Mouse (Mus musculus) cerebellum, postnatal 4 days (tissue): ENCODE results near the gene Fam227b.

Source experiments
- DNase-seq, 2 experiments: peaks; one replicate each; pipeline ENCODE4 v3.0.0; 2022; ENCODE audit warnings: low spot score in 2 of 2, mixed read lengths in 1 of 2

Gene Fam227b

DNA sequence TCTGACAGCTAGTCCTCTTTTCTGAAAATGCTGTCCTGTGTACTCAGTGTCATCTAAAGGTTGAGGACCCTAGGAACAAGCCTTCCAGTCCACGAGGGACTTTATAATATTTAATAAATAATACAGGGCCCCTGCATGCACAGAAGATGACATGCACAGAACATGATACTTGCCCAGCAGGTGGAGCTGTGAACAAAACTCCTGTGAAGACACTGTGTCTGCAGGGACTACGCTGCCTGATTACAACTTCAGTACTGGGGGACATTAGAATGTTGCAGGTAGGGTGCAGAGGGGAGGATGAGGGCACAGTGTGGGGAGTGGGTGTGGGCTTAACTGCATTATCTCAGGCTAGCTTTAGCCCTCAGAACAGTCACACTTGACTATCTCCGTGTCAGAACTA, 145.7 kb downstream of the Fam227b start:
- peak in 1 of 2 experiments; percentile 50 for DNase-seq

DNA sequence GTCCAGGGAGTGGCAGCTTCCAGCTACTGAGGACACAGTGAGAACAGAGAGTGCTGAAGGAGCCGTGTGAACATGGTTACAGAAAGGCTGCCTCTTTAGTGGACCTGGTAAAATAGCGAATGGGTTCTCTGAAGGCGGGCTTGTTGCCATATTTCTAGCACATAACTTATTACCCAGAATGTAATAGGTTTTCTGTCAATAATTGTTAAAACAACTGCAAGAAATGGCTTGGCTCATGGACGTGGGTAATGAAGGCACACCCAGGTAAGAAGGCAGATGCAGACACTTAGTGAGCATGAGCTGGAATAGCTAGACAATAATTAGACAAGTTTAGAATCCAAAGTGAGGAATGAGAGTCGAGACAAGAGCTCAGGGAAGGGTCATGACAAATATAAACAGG, 149.5 kb downstream of the Fam227b start:
- DNase-seq = no peak

DNA sequence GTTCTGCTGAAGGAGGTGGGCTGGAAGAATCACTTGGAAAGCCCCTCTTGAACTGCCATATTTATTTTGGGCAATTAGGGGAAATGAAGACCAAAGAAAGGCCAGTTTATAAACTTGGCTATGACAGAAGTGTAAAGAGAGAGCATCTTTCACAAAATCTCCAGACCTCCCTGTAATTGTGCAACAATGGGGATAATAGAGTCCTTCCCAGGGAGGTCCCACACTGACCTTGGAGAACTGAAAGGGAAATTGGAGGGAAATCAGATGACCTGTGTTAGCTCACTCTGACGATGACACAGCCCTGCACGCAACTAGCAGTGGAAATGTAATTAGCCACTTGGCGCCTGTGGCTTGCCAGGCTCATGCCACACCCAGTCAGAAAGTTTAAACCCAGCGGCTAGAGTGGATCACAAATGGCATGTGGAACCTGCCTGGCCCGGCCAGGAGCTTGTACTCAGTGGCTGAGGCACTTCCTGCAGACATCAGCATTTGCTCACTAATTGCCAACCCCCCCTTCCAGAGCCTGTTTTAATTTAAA, 175.9 kb downstream of the Fam227b start:
- DNase-seq = no peak

DNA sequence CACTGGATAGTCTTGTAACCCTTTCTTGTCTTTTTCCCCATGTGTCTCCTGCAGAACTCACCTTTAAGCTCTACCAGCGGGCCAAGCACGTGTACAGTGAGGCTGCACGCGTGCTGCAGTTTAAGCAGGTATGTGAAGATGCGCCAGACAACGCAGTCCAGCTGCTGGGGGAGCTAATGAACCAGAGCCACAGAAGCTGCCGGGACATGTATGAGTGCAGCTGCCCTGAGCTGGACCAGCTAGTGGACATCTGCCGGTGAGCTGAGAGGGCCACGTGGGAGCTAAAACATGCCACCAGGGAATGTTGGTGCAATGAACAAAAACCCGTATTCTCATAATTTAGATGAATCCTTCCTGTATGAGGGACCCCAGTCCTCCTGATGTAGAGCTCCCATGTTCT, 176.6 kb downstream of the Fam227b start:
- no peak for DNase-seq

DNA sequence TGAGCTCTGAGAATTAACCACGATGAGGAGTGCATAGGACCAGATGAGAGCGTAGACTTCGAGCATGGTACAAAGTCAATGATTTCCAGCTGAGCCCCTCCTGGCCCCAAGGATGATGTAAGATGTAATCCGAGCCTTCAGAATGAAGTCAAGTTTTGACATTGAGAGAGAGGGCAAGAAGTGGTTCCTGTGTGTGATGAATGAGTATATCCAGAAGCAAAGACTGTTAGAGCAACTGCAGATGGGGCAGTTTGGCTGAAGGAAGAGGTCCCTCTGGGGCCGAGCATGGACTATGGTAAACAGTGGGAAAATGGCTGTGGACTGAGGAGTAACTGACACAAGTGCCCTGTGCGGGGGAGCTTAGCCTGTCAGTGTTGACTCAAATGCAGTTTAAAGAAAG, 178.6 kb downstream of the Fam227b start:
- no peak for DNase-seq

DNA sequence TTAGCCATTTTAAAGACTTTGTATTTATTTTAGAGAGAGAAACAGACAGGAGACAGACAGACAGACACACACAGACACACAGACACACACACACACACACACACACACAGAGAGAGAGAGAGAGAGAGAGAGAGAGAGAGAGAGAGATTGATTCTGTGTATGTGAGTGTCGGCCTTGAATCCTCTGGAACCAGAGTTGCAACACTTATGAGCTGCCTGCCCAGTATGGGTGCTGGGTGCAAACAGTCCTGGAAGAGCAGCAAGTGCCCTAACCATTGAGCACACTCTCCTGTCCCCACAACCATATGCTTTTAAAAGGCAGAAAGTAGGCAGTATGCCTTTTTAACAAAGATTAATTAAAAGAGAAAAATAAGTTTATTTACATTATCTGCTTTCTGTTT, 183.0 kb downstream of the Fam227b start:
- no peak for DNase-seq

DNA sequence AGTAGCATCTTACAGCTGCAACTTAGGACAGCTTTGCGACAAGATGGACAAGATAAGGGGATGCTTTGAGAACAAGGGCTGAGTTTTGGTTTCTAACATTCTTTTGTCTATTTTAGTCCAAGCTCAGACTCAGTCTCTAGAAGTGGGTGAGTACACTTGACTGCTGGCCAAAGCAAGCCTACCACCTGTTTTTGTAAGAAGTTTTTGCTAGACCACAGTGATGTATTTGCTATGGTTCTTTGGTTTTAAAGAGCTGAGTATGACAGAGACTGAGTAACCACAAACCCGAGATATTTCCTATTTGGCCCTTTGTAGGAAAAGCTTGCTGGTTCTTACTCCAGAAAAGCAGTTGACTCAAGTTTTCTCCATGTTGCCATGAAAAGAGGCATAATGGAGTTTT, 203.6 kb downstream of the Fam227b start:
- DNase-seq = no peak

DNA sequence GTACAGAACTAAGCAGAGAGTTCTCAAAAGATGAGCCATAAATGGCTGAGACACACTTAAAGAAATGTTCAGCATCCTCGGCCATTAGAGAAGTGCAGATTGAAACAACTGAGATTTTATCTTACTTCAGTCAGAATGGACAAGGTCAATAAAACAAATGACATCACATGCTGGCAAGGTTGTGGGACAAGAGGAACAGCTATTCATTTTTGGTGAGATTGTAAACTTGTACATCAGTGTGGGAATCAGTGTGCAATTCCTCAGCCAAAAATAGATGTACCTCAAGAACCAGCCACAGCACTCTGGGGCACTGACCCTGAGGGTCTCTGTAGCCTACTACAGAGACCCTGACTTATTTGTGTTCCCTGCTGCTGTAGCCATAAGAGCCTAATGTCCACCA, 208.5 kb downstream of the Fam227b start:
- no peak for DNase-seq

DNA sequence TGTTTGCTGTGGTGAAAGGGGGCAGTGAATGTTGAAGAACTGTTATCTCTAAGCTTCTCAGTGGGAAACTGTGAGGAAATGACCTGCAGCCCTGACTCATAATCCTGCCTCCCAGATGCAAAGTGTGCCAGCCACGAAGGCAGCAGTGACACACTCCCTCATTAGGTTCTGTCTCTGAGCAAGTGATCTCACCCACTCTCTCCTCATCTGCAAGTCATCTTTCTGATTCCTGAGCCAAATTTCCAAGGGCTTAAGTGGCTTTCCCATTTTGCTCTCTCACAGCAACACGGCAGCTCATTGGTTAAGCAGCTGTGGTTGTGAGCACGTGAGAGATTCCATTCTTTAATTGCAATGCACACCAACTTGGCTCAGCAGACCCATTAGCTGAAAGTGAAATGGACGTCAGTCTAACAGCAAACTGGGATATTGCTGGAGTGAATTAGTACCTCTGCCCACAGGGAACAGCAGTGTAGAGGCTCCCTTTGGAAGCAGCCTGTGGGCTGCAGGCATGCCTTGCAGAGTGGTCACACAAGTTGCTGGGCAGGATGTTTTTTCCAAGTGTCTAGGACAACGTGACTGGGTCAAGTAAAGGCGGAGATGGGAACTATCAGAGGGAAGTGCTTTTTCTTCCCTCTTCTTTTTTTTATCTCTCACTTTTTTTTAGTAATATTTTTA, 210.6 kb downstream of the Fam227b start:
- DNase-seq = no peak

DNA sequence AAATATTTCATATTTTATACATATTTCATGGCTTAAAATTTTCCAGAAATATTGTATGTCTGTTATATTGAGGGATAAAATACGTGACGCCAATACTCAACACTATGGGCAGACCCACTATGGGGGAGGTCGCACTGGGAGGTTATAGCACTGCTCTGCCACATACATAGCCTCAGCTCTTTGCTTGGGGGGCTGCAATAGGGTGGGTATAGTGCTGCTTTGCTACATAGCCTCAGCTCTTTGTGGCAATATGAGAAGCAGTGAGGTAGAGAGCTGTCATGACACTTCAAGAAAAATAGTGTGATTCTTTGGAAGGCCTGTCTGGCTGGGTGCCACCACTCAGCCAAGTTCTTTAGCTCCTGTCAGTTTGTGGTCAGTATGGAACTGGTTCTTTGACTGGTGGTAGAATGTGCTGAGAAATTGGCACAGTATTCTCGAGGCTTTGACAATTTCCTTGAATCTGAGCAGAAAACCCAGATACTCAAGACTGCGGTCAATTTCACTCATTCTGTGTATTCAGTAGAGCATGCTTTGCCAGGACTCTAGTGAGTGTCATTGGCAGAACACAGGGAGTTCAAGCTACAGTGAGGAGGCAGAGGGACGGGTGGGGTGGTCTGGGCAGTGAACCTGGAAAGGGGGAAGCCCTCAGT, 212.7 kb downstream of the Fam227b start:
- DNase-seq = no peak

DNA sequence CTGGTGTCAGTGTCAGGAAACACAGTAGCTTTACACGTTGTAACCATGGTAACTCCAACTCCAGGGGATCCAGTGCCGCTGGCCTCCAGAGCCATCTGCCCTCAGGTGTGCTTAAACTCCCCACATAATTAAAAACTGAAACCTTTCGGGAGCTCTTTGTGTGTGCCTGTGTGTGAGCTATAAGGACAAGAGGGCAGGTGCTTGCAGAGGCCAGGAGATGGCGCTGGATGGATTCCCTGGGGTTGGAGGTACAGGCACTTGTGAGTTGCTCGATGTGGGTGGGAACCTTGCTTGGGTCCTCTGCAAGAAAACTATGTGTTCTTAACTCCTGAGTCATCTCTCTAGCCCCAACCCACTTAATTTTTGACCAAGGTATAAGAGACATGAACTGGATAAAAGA, 215.4 kb downstream of the Fam227b start:
- DNase-seq = no peak

DNA sequence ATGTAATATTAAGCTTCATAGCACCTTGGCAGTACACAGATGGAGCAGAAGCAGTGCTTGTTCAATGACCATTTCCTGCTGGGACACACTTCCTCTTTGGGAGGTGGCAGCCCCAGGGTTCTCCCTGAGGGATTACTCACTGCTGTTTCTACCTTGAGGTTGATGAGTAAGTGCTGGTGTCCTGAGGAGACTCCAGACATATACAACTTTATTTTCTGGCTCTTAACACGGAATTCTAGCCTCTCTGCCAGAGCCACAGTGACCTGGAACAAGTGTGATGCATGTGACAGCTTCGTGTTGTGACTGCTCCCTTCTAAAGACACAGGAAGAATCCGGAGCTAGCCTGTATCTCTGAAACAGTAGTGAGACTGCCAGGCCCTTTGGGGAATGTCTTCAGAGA, 217.8 kb downstream of the Fam227b start:
- DNase-seq = no peak
